In genomic region chr16:21199426-21199825, GRCm38 (mm10) we compare ENCODE assay signal across 24 mouse cellular contexts. TPM values are rescaled to one million over a fixed set of nuclear protein-coding genes. Genes with fewer than 3 reads are reported as not detected.
"Had no signal": no experiment of that assay in that cellular context is flagged by ENCODE, and none has a peak within 500 bp of the region (broad histone marks: within the 10 kb centered on the region; RNA-seq: fewer than 3 reads in every experiment).

No protein-coding gene starts in this region.

- ATAC-seq: liver, postnatal 0 days; lung, postnatal 0 days; midbrain, embryonic 16.5 days had no signal

- H3K4me3 ChIP-seq: liver, embryonic 13.5 days; liver, embryonic 15.5 days; lung, embryonic 15.5 days; megakaryocyte, embryonic 14.5 days; midbrain, embryonic 12.5 days; neural tube, embryonic 12.5 days; stomach, embryonic 15.5 days had no signal

- H3K36me3 ChIP-seq: liver, embryonic 13.5 days; liver, embryonic 15.5 days; lung, embryonic 15.5 days; midbrain, embryonic 12.5 days; neural tube, embryonic 12.5 days; stomach, embryonic 15.5 days had no signal

- H3K9ac ChIP-seq: liver, embryonic 13.5 days; liver, embryonic 15.5 days; liver, postnatal 0 days; lung, embryonic 15.5 days; midbrain, embryonic 12.5 days; neural tube, embryonic 12.5 days; stomach, embryonic 15.5 days had no signal

- H3K27ac ChIP-seq: liver, embryonic 13.5 days; liver, embryonic 15.5 days; lung, embryonic 15.5 days; macrophage; midbrain, embryonic 12.5 days; neural tube, embryonic 12.5 days; stomach, embryonic 15.5 days; stomach, postnatal 0 days had no signal

- DNase-seq: liver, embryonic 13.5 days; liver, postnatal 0 days; lung, adult 2 months; lung, postnatal 14 days; lung, postnatal 36 days; midbrain, embryonic 14.5 days; right cerebral cortex, postnatal 14 days; thymus, adult 2 months; thymus, postnatal 14 days; thymus, postnatal 36 days had no signal

- H3K9me3 ChIP-seq: liver, embryonic 13.5 days; liver, embryonic 15.5 days; lung, embryonic 15.5 days; midbrain, embryonic 12.5 days; neural tube, embryonic 12.5 days; stomach, embryonic 15.5 days had no signal

- H3K27me3 ChIP-seq: neural tube, embryonic 12.5 days; stomach, embryonic 15.5 days had no signal

- H3K4me1 ChIP-seq: midbrain, embryonic 12.5 days; neural tube, embryonic 12.5 days; stomach, embryonic 15.5 days had no signal

- H3K4me2 ChIP-seq: liver, embryonic 13.5 days; liver, embryonic 15.5 days; lung, embryonic 15.5 days; midbrain, embryonic 12.5 days; neural tube, embryonic 12.5 days; stomach, embryonic 15.5 days had no signal

RNA-seq across cellular contexts. Expression of gene Ephb3, which starts 5.1 kb away (rescaled TPM):
- total RNA-seq: megakaryocyte progenitor cell, adult 5-6 weeks; monocyte, adult 5-6 weeks had no signal

RNA-seq across cellular contexts. Expression of gene Teddm3, which starts 45.6 kb away (rescaled TPM):
- total RNA-seq: megakaryocyte progenitor cell, adult 5-6 weeks; monocyte, adult 5-6 weeks; neutrophil, adult 5-6 weeks had no signal
- polyA plus RNA-seq: liver, embryonic 13.5 days; liver, embryonic 15.5 days; liver, postnatal 0 days; lung, embryonic 15.5 days; lung, postnatal 0 days; macrophage; midbrain, embryonic 12.5 days; midbrain, embryonic 14.5 days; midbrain, embryonic 16.5 days; neural tube, embryonic 12.5 days; testis, adult 2 months had no signal
